Mouse (Mus musculus) inflammation-experienced regulatory T-cells (primary cell): Measurements from ENCODE around the gene Igfbp7. TPM values are rescaled to one million over a fixed set of nuclear protein-coding genes. Genes with fewer than 3 reads are reported as not detected.

ENCODE experiments used
- polyA plus RNA-seq, 2 experiments: library from polyadenylated mRNA; unstranded; fragments of 100-300 nt; shearing (Covaris generic); gene quantifications; one replicate each; pipeline ENCODE4 v1.2.1; 2017

The Igfbp7 gene
- polyA plus RNA-seq: 10 to 100 TPM in 1 of 2 experiments, 1 to 10 TPM in 1; 3.2 to 16.8 TPM

DNA sequence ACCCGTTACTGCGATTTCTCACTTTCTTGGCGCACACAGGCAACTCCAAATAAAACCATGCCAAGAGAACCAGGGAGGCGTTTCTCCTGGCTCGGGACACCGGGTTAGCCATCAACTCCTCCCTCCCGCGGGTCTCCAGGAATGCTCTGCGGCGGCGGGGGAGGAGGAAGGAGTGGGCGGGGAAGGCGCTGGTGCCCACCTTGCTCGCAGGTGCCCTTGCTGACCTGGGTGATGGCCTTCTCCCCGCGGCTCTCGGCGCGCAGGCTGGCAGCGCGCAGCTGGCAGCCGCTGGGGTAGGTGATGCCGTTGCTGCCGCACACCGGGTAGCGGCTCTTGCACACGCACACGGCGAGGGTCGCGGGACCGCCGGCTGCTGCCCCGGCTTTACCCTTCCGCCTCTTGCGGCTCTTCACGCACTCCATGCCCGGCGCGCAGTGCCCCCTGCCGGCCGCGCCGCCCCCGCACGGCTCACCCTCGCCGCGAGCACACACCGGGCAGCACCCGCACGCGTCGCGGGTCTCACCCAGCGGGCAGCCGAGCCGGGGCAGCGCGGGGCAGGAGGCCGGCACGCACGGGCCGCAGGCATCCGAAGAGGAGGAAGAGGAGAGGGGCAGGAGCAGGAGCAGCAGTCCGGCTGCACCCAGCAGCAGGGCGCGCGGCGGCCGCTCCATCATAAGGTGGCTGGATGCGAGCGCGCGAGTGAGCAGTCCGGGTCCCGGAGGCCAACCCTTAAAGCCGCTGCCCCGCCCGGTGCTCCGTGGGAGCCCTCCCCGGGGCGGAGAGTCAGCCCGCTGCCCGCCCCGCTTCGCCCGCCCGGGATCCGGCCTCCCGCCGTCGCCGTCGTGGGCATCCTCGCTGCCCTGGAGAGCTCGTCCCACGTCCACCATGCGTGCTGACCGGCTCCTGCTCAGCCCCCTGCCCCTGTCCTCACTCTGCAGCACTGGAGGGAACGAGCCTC, at the start of gene Igfbp7:
Gene Igfbp7 (minus strand): TSS at position 701 of the 958 bp plus-strand sequence.

DNA sequence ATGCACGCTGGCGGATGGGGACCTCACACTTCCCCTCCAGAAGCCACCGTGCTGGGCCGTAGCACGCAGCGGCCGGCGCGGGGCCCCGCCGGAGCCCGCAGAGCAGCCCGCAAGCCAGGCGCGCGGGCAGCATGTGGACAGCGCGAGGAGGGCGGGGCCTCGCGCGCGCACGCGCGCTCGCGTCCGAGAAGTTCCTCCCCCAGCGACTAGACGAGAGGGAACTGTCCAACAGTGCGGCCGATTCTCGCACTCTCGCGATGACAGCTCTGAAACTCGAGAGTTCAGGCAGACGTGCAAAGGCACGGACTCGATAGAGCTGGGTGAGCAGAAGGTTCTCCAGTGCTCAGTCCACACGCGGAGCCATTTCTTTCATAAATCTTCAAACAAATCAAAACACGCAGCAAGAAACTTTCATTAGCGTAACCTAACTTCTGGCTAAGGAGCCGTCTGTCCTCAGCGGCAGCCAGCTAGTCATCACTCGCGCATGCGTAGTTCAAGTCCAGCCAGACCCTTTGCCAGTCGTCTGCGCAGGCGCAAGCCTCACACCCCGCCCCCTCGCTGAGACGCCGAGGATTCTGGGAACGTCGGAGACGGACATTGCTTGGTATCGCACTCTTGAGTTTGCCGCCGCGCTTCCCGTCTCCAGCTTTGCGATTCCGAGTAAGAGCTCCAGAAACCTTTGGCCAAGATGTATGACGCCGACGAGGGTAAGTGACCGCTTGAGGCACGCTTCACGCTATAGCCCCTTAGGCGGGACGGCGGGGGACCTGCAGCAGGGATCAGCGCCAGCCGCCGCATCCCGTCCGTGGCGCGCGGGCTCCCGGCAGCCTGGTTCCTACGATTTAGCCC, 97.7 kb downstream of the Igfbp7 start, which contains the start of the genes Noa1 and Polr2b:
Gene Noa1 (minus strand): TSS at position 161 of the 849 bp plus-strand sequence.
Gene Polr2b (plus strand): TSS at position 224 of the 849 bp plus-strand sequence.

Other genes with a start within 250 kb of the Igfbp7 start
- under 1 TPM; 0.28 to 0.83 TPM for gene Spink2, start 196.6 kb downstream of the Igfbp7 start, polyA plus RNA-seq
- 10 to 100 TPM; 30.1 to 30.5 TPM for gene Rest, start 142.6 kb downstream of the Igfbp7 start, polyA plus RNA-seq
- 10 to 100 TPM; 34.5 to 48.1 TPM for gene Noa1, start 98.0 kb downstream of the Igfbp7 start, polyA plus RNA-seq
- gene Polr2b, start 97.9 kb downstream of the Igfbp7 start, polyA plus RNA-seq: 10 to 100 TPM; 63.4 to 66.3 TPM